Mouse (Mus musculus) spleen, adult 10 weeks (tissue): Measurements from ENCODE around the gene Ctsh. TPM values are rescaled to one million over a fixed set of nuclear protein-coding genes. Genes with fewer than 3 reads are reported as not detected.

Source experiments
- polyA plus RNA-seq: library from polyadenylated mRNA; stranded (reverse); fragments of 350-450 nt; fragmentation: Illumina TruSeq; extraction: RNeasy Lipid Tissue Mini Kit (QIAGEN cat#74804); gene quantifications from one replicate; pipeline ENCODE4 v1.2.3, GENCODE M21; 2015; ENCODE audit warnings: low replicate concordance; ENCODE audit not compliant: insufficient read depth

Ctsh gene
- polyA plus RNA-seq: 504 TPM

DNA sequence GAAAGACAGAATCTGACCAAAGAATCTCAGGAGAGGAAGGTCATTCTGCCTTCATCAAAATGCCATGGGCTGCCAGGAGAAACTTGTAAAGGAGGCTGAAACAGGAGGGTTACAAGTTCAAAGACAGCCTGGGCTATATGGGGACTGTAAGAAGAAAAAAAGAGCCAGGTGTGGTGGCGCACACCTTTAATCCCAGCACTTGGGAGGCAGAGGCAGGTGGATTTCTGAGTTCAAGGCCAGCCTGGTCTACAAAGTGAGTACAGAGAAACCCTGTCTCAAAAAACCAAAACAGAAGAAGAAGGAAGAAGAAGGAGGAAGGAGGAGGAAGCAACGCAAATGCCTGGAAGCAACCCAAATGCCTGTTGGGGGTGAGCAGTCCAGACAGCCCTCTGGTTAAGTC, at the start of gene Ctsh:
Gene Ctsh, plus strand, starts transcription at position 301 of the 400 bp plus-strand sequence.

DNA sequence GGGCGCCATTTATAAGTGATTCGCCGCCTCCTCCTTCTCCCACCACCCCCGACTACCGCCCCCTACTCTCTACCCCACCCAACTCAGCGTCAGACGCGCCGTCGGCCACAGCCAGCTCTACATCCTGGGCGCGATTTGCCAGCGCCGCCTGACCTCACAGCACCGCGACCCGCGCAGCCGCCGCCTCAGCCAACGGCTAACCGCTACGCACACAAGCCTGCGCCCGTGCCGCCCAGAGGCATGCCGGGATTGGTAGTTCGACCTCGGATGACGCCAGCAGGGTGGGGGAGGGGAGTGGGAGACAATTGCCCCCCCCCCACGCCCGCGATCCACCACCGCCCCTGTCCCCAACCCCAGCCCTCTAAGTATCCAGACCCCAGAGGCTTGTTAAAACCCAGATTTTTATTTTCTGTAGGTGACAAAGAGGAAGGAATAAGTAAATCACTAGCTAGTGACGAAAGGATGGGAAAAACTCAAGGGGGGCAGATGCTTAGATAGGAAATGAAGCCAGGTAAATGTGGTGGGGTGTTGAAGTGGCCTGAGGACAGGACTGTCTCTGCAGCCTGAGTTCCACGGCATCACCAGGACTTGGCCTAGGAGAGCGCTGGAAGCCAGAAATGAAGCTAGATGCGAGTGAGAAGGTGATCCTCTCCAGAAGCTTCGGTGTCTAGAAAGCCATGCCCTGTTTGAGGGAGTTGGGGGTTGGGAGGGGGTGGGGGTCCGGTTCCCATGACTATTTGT, 60.8 kb downstream of the Ctsh start, which contains the start of gene Morf4l1:
Gene Morf4l1, minus strand, starts transcription at position 208 of the 741 bp plus-strand sequence.

Other genes starting within 250 kb of the Ctsh start
- gene Rasgrf1, start 144.2 kb upstream of the Ctsh start, polyA plus RNA-seq: 0.08 TPM
- 465 TPM for gene Morf4l1, start 60.6 kb downstream of the Ctsh start, polyA plus RNA-seq
- gene Adamts7, start 108.9 kb downstream of the Ctsh start, polyA plus RNA-seq: 2.0 TPM
- gene Tbc1d2b, start 216.7 kb downstream of the Ctsh start, polyA plus RNA-seq: 25.4 TPM